ENCODE assay signal across 29 mouse cellular contexts in genomic region chr5:53500509-53501145, GRCm38 (mm10). TPM values are rescaled to one million over a fixed set of nuclear protein-coding genes. Genes with fewer than 3 reads are reported as not detected.
DNase-seq lines count a peak whose midpoint lies in the region; ATAC-seq and TF ChIP-seq lines count a peak whose summit lies in the region.
"Had no signal": no experiment of that assay in that cellular context is flagged by ENCODE, and none has a peak within 500 bp of the region (broad histone marks: within the 10 kb centered on the region; RNA-seq: fewer than 3 reads in every experiment).

No protein-coding gene starts in this region.

- H3K36me3 ChIP-seq in hindbrain, embryonic 13.5 days: no peaks in the 10 kb centered on the region
- H3K36me3 ChIP-seq in hindbrain, embryonic 16.5 days (ENCODE audit: control insufficient read depth, insufficient read depth, low read length): no peaks in the 10 kb centered on the region
- H3K36me3 ChIP-seq in midbrain, embryonic 14.5 days (ENCODE audit: control insufficient read depth, insufficient read depth, low read length): no peaks in the 10 kb centered on the region
- H3K36me3 ChIP-seq in midbrain, embryonic 10.5 days: no peaks in the 10 kb centered on the region
- H3K36me3 ChIP-seq: heart, embryonic 12.5 days; liver, embryonic 12.5 days; midbrain, embryonic 12.5 days; neural tube, embryonic 15.5 days had no signal

- no peaks in the 10 kb centered on the region for H3K9me3 ChIP-seq in hindbrain, embryonic 13.5 days
- no peaks in the 10 kb centered on the region for H3K9me3 ChIP-seq in hindbrain, embryonic 16.5 days (ENCODE audit: control insufficient read depth, low read length)
- no peaks in the 10 kb centered on the region for H3K9me3 ChIP-seq in midbrain, embryonic 14.5 days (ENCODE audit: control insufficient read depth, low read length)
- H3K9me3 ChIP-seq in midbrain, embryonic 10.5 days (replicated peaks): no peaks in the 10 kb centered on the region
- H3K9me3 ChIP-seq: heart, embryonic 12.5 days; liver, embryonic 12.5 days; midbrain, embryonic 12.5 days; neural tube, embryonic 15.5 days had no signal

- 0 out of 2 replicates have a peak, but pooled peaks have one; percentile 49 for ATAC-seq in hindbrain, embryonic 13.5 days (ENCODE audit: low FRiP score)
- ATAC-seq in hindbrain, embryonic 16.5 days: no peak
- no peak for ATAC-seq in midbrain, embryonic 14.5 days (ENCODE audit: low FRiP score, low TSS enrichment)
- ATAC-seq: activated CD4-positive, CD25-positive, alpha-beta regulatory T cell, adult 4 months; intestine, postnatal 0 days; liver, embryonic 12.5 days; liver, postnatal 0 days had no signal

- no peak overlapping the region for H3K4me3 ChIP-seq in hindbrain, embryonic 13.5 days
- no peak overlapping the region for H3K4me3 ChIP-seq in hindbrain, embryonic 16.5 days (ENCODE audit: low read length)
- no peak overlapping the region for H3K4me3 ChIP-seq in midbrain, embryonic 14.5 days (replicated peaks; ENCODE audit: low read depth, low read length)
- H3K4me3 ChIP-seq in midbrain, embryonic 10.5 days: no peak overlapping the region
- H3K4me3 ChIP-seq: erythroblast, embryonic 14.5 days; heart, adult 2 months; heart, embryonic 12.5 days; liver, embryonic 12.5 days; midbrain, embryonic 12.5 days; neural tube, embryonic 15.5 days had no signal

- H3K4me2 ChIP-seq in hindbrain, embryonic 13.5 days: no peak overlapping the region
- no peak overlapping the region for H3K4me2 ChIP-seq in hindbrain, embryonic 16.5 days (ENCODE audit: low read length)
- H3K4me2 ChIP-seq in midbrain, embryonic 14.5 days (ENCODE audit: low read length): no peak overlapping the region
- H3K4me2 ChIP-seq: heart, embryonic 12.5 days; liver, embryonic 12.5 days; midbrain, embryonic 12.5 days; neural tube, embryonic 15.5 days had no signal

- DNase-seq in midbrain, embryonic 14.5 days: peak; percentile 28
- DNase-seq in midbrain, embryonic 10.5 days (ENCODE audit: low spot score): no peak
- peak; percentile 79 for DNase-seq in brain, embryonic 14.5 days (ENCODE audit: low read depth)
- DNase-seq in telencephalon, adult 2 months (ENCODE audit: low read depth, low spot score): peak; percentile 36
- no peak for DNase-seq in adrenal gland, adult 2 months
- DNase-seq: adrenal gland, adult 8-10 months; B cell, adult 2 months; cerebellum, adult 11-12 months; cerebellum, postnatal 10 days; heart, adult 2 months; heart, postnatal 4 days; kidney, adult 9 months; kidney, postnatal 10 days; left cerebral cortex, postnatal 4 days; liver, postnatal 0 days; lung, postnatal 36 days; right cerebral cortex, adult 18-20 months; spleen, adult 18-20 months; thymus, adult 18-20 months; thymus, postnatal 25 days had no signal

- H3K4me1 ChIP-seq in hindbrain, embryonic 13.5 days (replicated peaks): peaks cover 11% of the 10 kb centered on the region; the same call in 1 of the 2 replicates
- H3K4me1 ChIP-seq in hindbrain, embryonic 16.5 days (ENCODE audit: control insufficient read depth, insufficient read depth, low read depth, low read length): no peaks in the 10 kb centered on the region
- no peaks in the 10 kb centered on the region for H3K4me1 ChIP-seq in midbrain, embryonic 14.5 days (ENCODE audit: control insufficient read depth, insufficient read depth, low read length)
- no peaks in the 10 kb centered on the region for H3K4me1 ChIP-seq in midbrain, embryonic 10.5 days
- H3K4me1 ChIP-seq: liver, embryonic 12.5 days; neural tube, embryonic 15.5 days had no signal

- no peak overlapping the region for H3K9ac ChIP-seq in hindbrain, embryonic 13.5 days
- H3K9ac ChIP-seq in hindbrain, embryonic 16.5 days (ENCODE audit: low read depth, low read length): no peak overlapping the region
- no peak overlapping the region for H3K9ac ChIP-seq in midbrain, embryonic 14.5 days (replicated peaks; ENCODE audit: low read length)
- H3K9ac ChIP-seq: heart, embryonic 12.5 days; liver, embryonic 12.5 days; liver, postnatal 0 days; midbrain, embryonic 12.5 days; neural tube, embryonic 15.5 days had no signal

- H3K27me3 ChIP-seq in hindbrain, embryonic 13.5 days: no peaks in the 10 kb centered on the region
- H3K27me3 ChIP-seq in hindbrain, embryonic 16.5 days (replicated peaks; ENCODE audit: control insufficient read depth, insufficient read depth, low read length): no peaks in the 10 kb centered on the region
- no peaks in the 10 kb centered on the region for H3K27me3 ChIP-seq in midbrain, embryonic 14.5 days (ENCODE audit: control insufficient read depth, insufficient read depth, low read length)
- H3K27me3 ChIP-seq in midbrain, embryonic 10.5 days (ENCODE audit: low read depth, poor library complexity, severe bottlenecking): no peaks in the 10 kb centered on the region
- H3K27me3 ChIP-seq: liver, embryonic 12.5 days; midbrain, embryonic 12.5 days; neural tube, embryonic 15.5 days had no signal

- no peak overlapping the region for H3K27ac ChIP-seq in hindbrain, embryonic 13.5 days
- no peak overlapping the region for H3K27ac ChIP-seq in hindbrain, embryonic 16.5 days (ENCODE audit: low read depth, low read length)
- no peak overlapping the region for H3K27ac ChIP-seq in midbrain, embryonic 14.5 days (replicated peaks; ENCODE audit: low read depth, low read length)
- H3K27ac ChIP-seq in midbrain, embryonic 10.5 days (replicated peaks): no peak overlapping the region
- H3K27ac ChIP-seq: heart, adult 2 months; liver, embryonic 12.5 days; midbrain, embryonic 12.5 days; neural tube, embryonic 15.5 days had no signal

- 45% methylated on average over 10 of the region's 10 CpGs for WGBS in hindbrain, embryonic 13.5 days
- WGBS in hindbrain, embryonic 16.5 days: 48% methylated on average over 10 of the region's 10 CpGs
- WGBS in midbrain, embryonic 14.5 days: 55% methylated on average over 10 of the region's 10 CpGs
- WGBS in midbrain, embryonic 10.5 days: 74% methylated on average over 10 of the region's 10 CpGs

- no peak for TF ChIP-seq POLR2A in brain, embryonic 14.5 days (IDR thresholded peaks at IDR 0.05; ENCODE audit: borderline replicate concordance, extremely low read depth, insufficient read depth, insufficient read length, poor library complexity, severe bottlenecking)

- no peak for TF ChIP-seq CTCF in brain, embryonic 14.5 days (IDR thresholded peaks at IDR 0.05; ENCODE audit: borderline replicate concordance, extremely low read depth, insufficient read depth, insufficient read length)

RNA-seq across cellular contexts. Expression of gene Rbpj, which starts 34.7 kb away (rescaled TPM):
- polyA plus RNA-seq in hindbrain, embryonic 13.5 days (2015; fragmentation: Nextera tagmentation; extraction: Ambion mirVana): 38.1 and 39.9 TPM in 2 replicates
- 19.8 and 29.2 TPM in 2 replicates for polyA plus RNA-seq in hindbrain, embryonic 16.5 days (2015; fragmentation: Nextera tagmentation; extraction: Ambion mirVana)
- polyA plus RNA-seq in midbrain, embryonic 14.5 days (2014; fragmentation: Nextera tagmentation; extraction: Ambion mirVana): 32.3 and 52.9 TPM in 2 replicates
- polyA plus RNA-seq in midbrain, embryonic 10.5 days (2016; fragmentation: Nextera tagmentation; extraction: Ambion mirVana): 36.3 and 45.7 TPM in 2 replicates
- 59.4 and 62.6 TPM in 2 replicates for polyA plus RNA-seq in brain, embryonic 14.5 days (2012; rRNA removed)
- total RNA-seq in adrenal gland, adult 2 months (2021): 10 to 100 TPM; 25.8 to 40.7 TPM
- 7.0 and 7.9 TPM in 2 replicates for polyA plus RNA-seq in adrenal gland, adult 2 months (2012; rRNA removed)

Comparison
In these comparisons a context has a peak if more than half of its experiments do, and no peak if none do; other contexts are left out.
1. DNase-seq: peak in midbrain, embryonic 14.5 days (single experiment), brain, embryonic 14.5 days (single experiment) and telencephalon, adult 2 months (single experiment); none in midbrain, embryonic 10.5 days (single experiment) and adrenal gland, adult 2 months (single experiment).